In the genomic region with DNA sequence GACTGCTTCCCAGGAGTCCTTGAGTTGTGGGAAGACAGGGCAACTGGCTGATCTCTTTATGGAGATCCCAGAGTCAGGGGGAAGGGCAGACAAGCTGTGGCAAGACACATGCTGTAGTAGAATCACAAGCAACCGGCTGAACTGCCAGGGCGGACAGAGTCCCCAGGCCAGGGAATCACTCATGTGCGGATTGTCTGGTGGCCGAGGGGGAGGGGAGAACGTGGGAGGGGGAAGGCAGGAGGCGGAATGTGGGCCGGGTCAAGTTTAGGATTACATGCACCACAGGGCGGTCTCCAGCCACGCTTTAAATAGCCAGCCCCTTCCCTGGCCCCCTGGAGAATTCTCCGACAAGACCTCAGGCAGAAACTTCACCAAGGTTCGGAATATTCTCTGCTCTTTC, we compare ENCODE assay signal across 8 mouse cellular contexts. TPM values are rescaled to one million over a fixed set of nuclear protein-coding genes. Genes with fewer than 3 reads are reported as not detected.
DNase-seq lines count a peak whose midpoint lies in the region; ATAC-seq and TF ChIP-seq lines count a peak whose summit lies in the region.

A gene (plus strand): TSS at position 274 of the 400 bp plus-strand sequence.

- TF ChIP-seq CTCF in kidney, postnatal 0 days (IDR thresholded peaks at IDR 0.05; ENCODE audit: low read depth): no peak

- WGBS in kidney, postnatal 0 days: 2% methylated on average over 11 of the region's 11 CpGs

- 0 out of 2 replicates have a peak within 1 kb of the TSS, but pooled peaks have one; percentile 23 for H3K9ac ChIP-seq in kidney, postnatal 0 days (ENCODE audit: low read depth, low read length)

- no peaks in the 10 kb centered on the region for H3K27me3 ChIP-seq in kidney, postnatal 0 days (ENCODE audit: insufficient read depth, low read length)

- DNase-seq in adrenal gland, adult (ENCODE audit: inconsistent age in 2 of 2, low spot score in 1 of 2): peak; percentile 31 to 64
- DNase-seq in adrenal gland, adult 8-10 months: no peak
- peak; percentile 37 for DNase-seq in adrenal gland, postnatal 25 days
- DNase-seq in gastrocnemius, postnatal 14 days: peak; percentile 61
- DNase-seq in kidney, postnatal 0 days (ENCODE audit: low spot score): peak; percentile 85
- peak; percentile 82 for DNase-seq in mesoderm, embryonic 11.5 days (ENCODE audit: low read depth, low spot score)
- DNase-seq in cerebellum, adult 18-20 months: no peak
- DNase-seq in spleen, postnatal 14 days (ENCODE audit: low spot score in 2 of 2): no peak

- no peaks in the 10 kb centered on the region for H3K36me3 ChIP-seq in kidney, postnatal 0 days (ENCODE audit: insufficient read depth, low read length)

- peaks cover 7% of the 10 kb centered on the region; the same call in 1 of the 2 replicates for H3K4me1 ChIP-seq in kidney, postnatal 0 days (replicated peaks; ENCODE audit: insufficient read depth, low read length)

- H3K27ac ChIP-seq in kidney, postnatal 0 days: peak within 1 kb of the TSS; percentile 75

- 0 out of 2 replicates have a peak within 1 kb of the TSS, but pooled peaks have one; percentile 9 for H3K4me3 ChIP-seq in kidney, postnatal 0 days (replicated peaks; ENCODE audit: low read depth, low read length)

- intact Hi-C loops in gastrocnemius, postnatal 14 days (cut with DNase I; ENCODE audit: low total_unique reads): no loop called here

- ATAC-seq in kidney, postnatal 0 days (replicated peaks; ENCODE audit: low FRiP score, low read depth): peak; percentile 85

- H3K9me3 ChIP-seq in kidney, postnatal 0 days (replicated peaks; ENCODE audit: low read length): no peaks in the 10 kb centered on the region

- peak within 1 kb of the TSS; percentile 42 for H3K4me2 ChIP-seq in kidney, postnatal 0 days (ENCODE audit: low read length)

RNA-seq across cellular contexts. Expression of the gene that starts here (rescaled TPM):
- total RNA-seq in adrenal gland, adult 8-10 months (2022): 1 to 10 TPM in 3 of 4 experiments, under 1 TPM in 1; 0.63 to 9.7 (median 3.0) TPM
- 1.4 and 2.3 TPM in 2 replicates for total RNA-seq in adrenal gland, postnatal 25 days (2021)
- total RNA-seq in gastrocnemius, postnatal 14 days (2021): 1 to 10 TPM; 1.4 to 2.1 TPM
- polyA plus RNA-seq in kidney, postnatal 0 days (2015; fragmentation: Nextera tagmentation; extraction: Ambion mirVana): 43.8 and 47.6 TPM in 2 replicates

Comparison
In these comparisons a context has a peak if more than half of its experiments do, and no peak if none do; other contexts are left out.
1. DNase-seq: peak in adrenal gland, adult (2 of 2), adrenal gland, postnatal 25 days (single experiment), gastrocnemius, postnatal 14 days (single experiment), kidney, postnatal 0 days (single experiment) and mesoderm, embryonic 11.5 days (single experiment); none in adrenal gland, adult 8-10 months (single experiment), cerebellum, adult 18-20 months (0 of 2) and spleen, postnatal 14 days (0 of 2).